Mouse (Mus musculus): Measurements from ENCODE around the gene Dnm3. TPM values are rescaled to one million over a fixed set of nuclear protein-coding genes. Genes with fewer than 3 reads are reported as not detected.

Gene Dnm3
- polyA plus RNA-seq, 1 experiment from 2014 or later: 21.1 TPM

DNA sequence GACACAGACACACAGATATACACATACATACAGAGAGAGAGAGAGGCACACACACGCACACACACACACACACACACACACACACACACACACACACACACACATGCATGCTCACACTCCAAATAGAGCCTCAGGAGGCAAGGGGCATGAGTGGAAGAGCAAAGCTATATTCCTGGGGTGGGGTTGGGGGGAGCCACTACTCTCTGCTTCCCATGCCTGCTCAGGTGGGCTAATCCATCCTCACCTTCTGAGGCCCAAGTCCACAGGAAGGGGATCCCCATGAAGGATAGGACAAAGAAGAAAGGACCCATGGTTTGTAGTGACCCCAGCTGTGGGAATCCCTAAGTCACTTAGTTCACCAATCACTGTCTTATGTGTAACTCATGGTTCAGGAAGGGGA is 332.8 kb downstream of the Dnm3 start:
- Histone ChIP-seq H3K9ac (no peak overlapping the region), H3K27ac (peak overlapping the region; percentile 82), H3K27me3 (no peaks in the 10 kb centered on the region), H3K36me3 (no peaks in the 10 kb centered on the region), H3K4me2 (replicated peaks) (no peak overlapping the region), H3K4me3 (no peak overlapping the region), H3K4me1 (peaks cover 6% of the 10 kb centered on the region; the same call in 1 of the 2 replicates), H3K9me3 (no peaks in the 10 kb centered on the region)
- ATAC-seq (ENCODE audit: insufficient number of reproducible peaks, insufficient read depth, low FRiP score, low TSS enrichment): no peak
- WGBS: 50% methylated on average over 1 of the region's 1 CpGs

DNA sequence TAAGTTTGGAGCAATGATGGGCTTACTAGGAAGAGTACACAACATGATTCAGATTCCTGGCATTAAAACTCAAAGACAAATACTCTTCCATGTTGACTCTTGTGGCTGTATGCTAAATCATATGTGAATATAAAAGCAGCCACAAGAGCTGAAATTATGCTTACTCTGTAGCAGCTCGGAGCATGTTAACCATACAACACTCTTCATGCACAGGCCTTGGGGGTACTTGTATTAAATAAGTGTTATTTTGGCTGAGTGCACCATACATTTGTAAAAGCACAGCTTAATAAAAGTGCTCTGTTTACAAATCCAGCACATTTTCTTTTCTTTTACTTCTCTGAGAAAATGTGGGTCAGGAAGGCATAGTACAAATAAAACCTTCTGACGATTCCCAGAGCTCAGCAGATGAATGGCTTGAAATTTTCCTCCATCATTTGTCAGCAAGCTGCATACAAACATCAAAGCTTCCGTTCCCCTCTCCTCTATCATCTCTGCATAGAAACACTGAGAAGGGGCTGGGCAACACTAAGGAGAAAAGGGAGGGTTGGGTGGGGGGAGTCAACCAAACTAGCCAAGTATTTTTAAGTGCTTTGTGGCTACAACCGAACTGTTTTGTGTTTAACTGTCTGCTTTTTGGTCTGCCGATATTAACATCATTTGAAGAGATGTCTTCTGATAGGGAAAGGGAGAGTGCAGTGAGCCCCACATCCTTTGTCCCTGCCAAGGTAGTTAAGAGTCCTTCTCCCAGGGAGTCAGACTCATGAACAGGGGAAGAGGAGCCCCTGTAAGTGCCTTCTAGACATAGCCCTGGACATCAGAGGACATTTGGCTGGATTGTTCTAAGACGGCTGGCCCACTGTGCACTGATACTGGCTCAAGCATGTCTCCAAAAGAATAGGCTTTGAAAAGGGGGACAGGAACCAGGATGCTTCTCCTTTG is 333.6 kb downstream of the Dnm3 start:
- Histone ChIP-seq H3K4me1 (peaks cover 6% of the 10 kb centered on the region; the same call in 1 of the 2 replicates), H3K4me3 (no peak overlapping the region), H3K4me2 (replicated peaks) (no peak overlapping the region), H3K9ac (no peak overlapping the region), H3K36me3 (no peaks in the 10 kb centered on the region), H3K27ac (peak overlapping the region; percentile 82), H3K9me3 (no peaks in the 10 kb centered on the region), H3K27me3 (no peaks in the 10 kb centered on the region)
- no peak for ATAC-seq (ENCODE audit: insufficient number of reproducible peaks, insufficient read depth, low FRiP score, low TSS enrichment)
- 52% methylated on average over 6 of the region's 6 CpGs for WGBS

DNA sequence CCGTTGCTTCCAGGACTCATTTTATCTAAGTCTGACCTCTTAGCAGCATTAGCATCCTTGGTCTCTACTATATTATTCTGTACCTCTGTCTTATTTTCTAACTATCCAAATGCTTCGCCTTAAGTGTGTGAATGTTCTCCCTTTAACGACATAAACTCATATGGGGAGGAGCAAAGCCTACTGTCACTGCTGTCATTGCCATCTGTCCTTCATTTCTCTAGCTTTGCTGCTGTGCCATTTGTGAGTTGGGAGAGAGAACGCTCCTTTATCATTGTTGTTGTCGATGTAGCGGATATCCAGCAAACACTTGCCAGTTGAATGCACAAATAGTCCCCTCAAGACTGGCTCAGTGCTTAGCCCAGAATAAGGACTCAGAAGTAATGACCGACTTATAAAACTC is 335.5 kb downstream of the Dnm3 start:
- H3K27ac ChIP-seq: no peak overlapping the region
- H3K4me1 ChIP-seq: peaks cover 6% of the 10 kb centered on the region; the same call in 1 of the 2 replicates
- no peaks in the 10 kb centered on the region for H3K27me3 ChIP-seq
- H3K4me2 ChIP-seq (replicated peaks): no peak overlapping the region
- 91% methylated on average over 7 of the region's 7 CpGs for WGBS
- H3K9ac ChIP-seq: no peak overlapping the region
- H3K36me3 ChIP-seq: no peaks in the 10 kb centered on the region
- H3K9me3 ChIP-seq: no peaks in the 10 kb centered on the region
- no peak for ATAC-seq (ENCODE audit: insufficient number of reproducible peaks, insufficient read depth, low FRiP score, low TSS enrichment)
- no peak overlapping the region for H3K4me3 ChIP-seq

- Histone ChIP-seq H3K9me3 (no peaks in the 10 kb centered on the region), H3K4me1 (peaks cover 24% of the 10 kb centered on the region; the same call in 1 of the 2 replicates), H3K27ac (peak overlapping the region; percentile 81), H3K4me3 (no peak overlapping the region), H3K27me3 (no peaks in the 10 kb centered on the region), H3K36me3 (no peaks in the 10 kb centered on the region), H3K9ac (no peak overlapping the region), H3K4me2 (replicated peaks) (no peak overlapping the region)
- no peak for ATAC-seq (ENCODE audit: insufficient number of reproducible peaks, insufficient read depth, low FRiP score, low TSS enrichment)
- WGBS: 27% methylated on average over 4 of the region's 4 CpGs
These were observed 341.5 kb downstream of the Dnm3 start for GRCm38 (mm10) chr1:162136328-162136727.

GRCm38 (mm10) chr1:162135451-162136213 is 342.2 kb downstream of the Dnm3 start:
- WGBS: 65% methylated on average over 11 of the region's 11 CpGs
- Histone ChIP-seq H3K9ac (no peak overlapping the region), H3K4me1 (peaks cover 24% of the 10 kb centered on the region; the same call in 1 of the 2 replicates), H3K4me2 (replicated peaks) (peak overlapping the region; percentile 15; the same call in 1 of the 2 replicates), H3K9me3 (no peaks in the 10 kb centered on the region), H3K27me3 (no peaks in the 10 kb centered on the region), H3K36me3 (no peaks in the 10 kb centered on the region), H3K4me3 (no peak overlapping the region), H3K27ac (peak overlapping the region; percentile 91)
- ATAC-seq (ENCODE audit: insufficient number of reproducible peaks, insufficient read depth, low FRiP score, low TSS enrichment): no peak

GRCm38 (mm10) chr1:162134651-162135066 is 343.2 kb downstream of the Dnm3 start:
- H3K36me3 ChIP-seq: no peaks in the 10 kb centered on the region
- H3K9me3 ChIP-seq: no peaks in the 10 kb centered on the region
- H3K27ac ChIP-seq: peak overlapping the region; percentile 91
- 20% methylated on average over 3 of the region's 3 CpGs for WGBS
- H3K4me2 ChIP-seq (replicated peaks): no peak overlapping the region
- peak; percentile 80; the same call in 1 of the 2 replicates for ATAC-seq (ENCODE audit: insufficient number of reproducible peaks, insufficient read depth, low FRiP score, low TSS enrichment)
- peaks cover 24% of the 10 kb centered on the region; the same call in 1 of the 2 replicates for H3K4me1 ChIP-seq
- no peak overlapping the region for H3K9ac ChIP-seq
- no peak overlapping the region for H3K4me3 ChIP-seq
- H3K27me3 ChIP-seq: no peaks in the 10 kb centered on the region

GRCm38 (mm10) chr1:162132908-162133641 is 344.8 kb downstream of the Dnm3 start:
- no peaks in the 10 kb centered on the region for H3K9me3 ChIP-seq
- H3K4me3 ChIP-seq: no peak overlapping the region
- peaks cover 24% of the 10 kb centered on the region; the same call in 1 of the 2 replicates for H3K4me1 ChIP-seq
- H3K4me2 ChIP-seq (replicated peaks): no peak overlapping the region
- no peaks in the 10 kb centered on the region for H3K27me3 ChIP-seq
- ATAC-seq (ENCODE audit: insufficient number of reproducible peaks, insufficient read depth, low FRiP score, low TSS enrichment): no peak
- no peak overlapping the region for H3K9ac ChIP-seq
- no peaks in the 10 kb centered on the region for H3K36me3 ChIP-seq
- H3K27ac ChIP-seq: peak overlapping the region; percentile 57; the same call in 1 of the 2 replicates
- WGBS: 90% methylated on average over 8 of the region's 8 CpGs

- WGBS: 54% methylated on average over 8 of the region's 8 CpGs
- H3K27ac ChIP-seq: peak overlapping the region; percentile 73
- no peak overlapping the region for H3K4me2 ChIP-seq (replicated peaks)
- H3K9me3 ChIP-seq: no peaks in the 10 kb centered on the region
- 0 out of 2 replicates have a peak, but pooled peaks have one; percentile 28 for ATAC-seq (ENCODE audit: insufficient number of reproducible peaks, insufficient read depth, low FRiP score, low TSS enrichment)
- H3K27me3 ChIP-seq: no peaks in the 10 kb centered on the region
- no peak overlapping the region for H3K9ac ChIP-seq
- H3K4me3 ChIP-seq: no peak overlapping the region
- no peaks in the 10 kb centered on the region for H3K36me3 ChIP-seq
- H3K4me1 ChIP-seq: peaks cover 11% of the 10 kb centered on the region; the same call in 1 of the 2 replicates
These were observed 350.7 kb downstream of the Dnm3 start for GRCm38 (mm10) chr1:162126856-162127792.

DNA sequence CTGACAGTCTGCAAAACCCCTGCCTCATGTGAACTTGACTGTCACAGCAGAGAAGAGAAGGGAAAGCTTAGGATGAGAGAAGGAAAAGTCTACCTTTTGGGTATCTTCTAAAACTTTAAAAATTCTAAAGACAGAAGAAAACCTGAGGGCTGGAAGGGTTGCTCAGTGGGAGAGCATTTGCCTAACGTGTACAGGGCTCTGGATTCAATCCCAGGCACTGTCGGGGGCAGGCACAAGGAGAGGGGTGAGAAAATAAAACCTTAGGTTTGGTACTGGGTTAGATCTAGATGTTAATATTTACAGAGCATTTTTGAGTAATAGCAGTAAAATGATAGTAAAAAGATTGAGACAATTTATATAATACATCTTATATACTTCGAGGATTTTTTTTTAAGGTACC is 353.4 kb downstream of the Dnm3 start:
- Histone ChIP-seq H3K36me3 (no peaks in the 10 kb centered on the region), H3K4me1 (peaks cover 13% of the 10 kb centered on the region; the same call in 1 of the 2 replicates), H3K27ac (peak overlapping the region; percentile 20; the same call in 1 of the 2 replicates), H3K4me2 (replicated peaks) (no peak overlapping the region), H3K27me3 (no peaks in the 10 kb centered on the region), H3K9ac (no peak overlapping the region), H3K4me3 (no peak overlapping the region), H3K9me3 (no peaks in the 10 kb centered on the region)
- 73% methylated on average over 3 of the region's 3 CpGs for WGBS
- ATAC-seq (ENCODE audit: insufficient number of reproducible peaks, insufficient read depth, low FRiP score, low TSS enrichment): no peak

- no peaks in the 10 kb centered on the region for H3K36me3 ChIP-seq
- H3K9ac ChIP-seq: no peak overlapping the region
- peak overlapping the region; percentile 65 for H3K27ac ChIP-seq
- H3K4me1 ChIP-seq: peaks cover 6% of the 10 kb centered on the region; the same call in 1 of the 2 replicates
- 54% methylated on average over 7 of the region's 7 CpGs for WGBS
- H3K4me3 ChIP-seq: no peak overlapping the region
- ATAC-seq (ENCODE audit: insufficient number of reproducible peaks, insufficient read depth, low FRiP score, low TSS enrichment): no peak
- no peaks in the 10 kb centered on the region for H3K27me3 ChIP-seq
- no peak overlapping the region for H3K4me2 ChIP-seq (replicated peaks)
- no peaks in the 10 kb centered on the region for H3K9me3 ChIP-seq
These were observed 356.2 kb downstream of the Dnm3 start for GRCm38 (mm10) chr1:162121441-162122200.

Measured in embryonic facial prominence, embryonic 12.5 days (tissue).